Mouse (Mus musculus) liver, postnatal 0 days (tissue): ENCODE results near the gene Golm1.

Experiments used
- CTCF ChIP-seq: sonication (generic); IDR thresholded peaks from 2 replicates; pipeline ENCODE4 v1.5.1; 2016; ENCODE audit warnings: antibody characterized with exemption, low read depth
- EP300 ChIP-seq: IDR thresholded peaks from 2 replicates; pipeline ENCODE4 v1.6.1; 2016; ENCODE audit warnings: antibody characterized with exemption, low read depth, mild to moderate bottlenecking

- TF ChIP-seq CTCF (no peak), EP300 (no peak)
These were observed 18.4 kb upstream of the Golm1 start, which contains the start of gene 4921517D22Rik for GRCm38 (mm10) chr13:59694008-59694407.
